Mouse (Mus musculus): Measurements from ENCODE around the gene Eif3m.

DNA sequence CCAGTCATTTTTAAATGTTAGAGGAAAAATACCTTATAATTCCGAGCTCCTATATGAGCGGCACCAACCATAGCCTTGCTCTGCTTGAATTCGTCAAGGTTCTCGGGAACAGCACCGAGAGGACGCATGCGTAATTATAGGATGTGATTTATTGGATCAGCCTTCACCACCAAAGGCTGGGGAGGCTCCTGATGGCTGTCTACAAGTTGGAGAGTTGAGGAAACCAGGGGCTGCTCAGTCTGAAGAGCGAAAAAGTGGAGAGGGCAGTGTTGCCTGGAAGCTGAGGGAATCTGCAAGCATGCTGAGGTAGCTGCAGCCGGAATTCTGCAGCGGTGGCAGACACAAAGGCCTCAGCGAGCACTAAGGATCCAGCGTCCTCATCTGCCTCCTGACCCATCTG lies 4.4 kb upstream of the Eif3m start:
- TF ChIP-seq POLR2A (IDR thresholded peaks at IDR 0.05; ENCODE audit: control insufficient read depth, extremely low read depth, insufficient read depth, low read length, poor library complexity) (no peak), CTCF (IDR thresholded peaks at IDR 0.05; ENCODE audit: borderline replicate concordance, control insufficient read depth, extremely low read depth, insufficient read depth, low read length, poor library complexity) (no peak)

All from thymus, adult 2 months (tissue).